Mouse (Mus musculus): Measurements from ENCODE around the gene Ank3. TPM values are rescaled to one million over a fixed set of nuclear protein-coding genes. Genes with fewer than 3 reads are reported as not detected.

Ank3 gene
- total and polyA plus RNA-seq, 2 experiments from 2014 or later: 23.4 to 64.7 TPM

- H3K4me1 ChIP-seq (ENCODE audit: control insufficient read depth, insufficient read depth): peaks cover 3% of the 10 kb centered on the region; the same call in 1 of the 2 replicates
- H3K36me3 ChIP-seq (replicated peaks; ENCODE audit: control insufficient read depth, insufficient read depth, low read length): peaks cover 25% of the 10 kb centered on the region
- H3K4me2 ChIP-seq (ENCODE audit: low read depth, low read length): no peak overlapping the region
- no peaks in the 10 kb centered on the region for H3K9me3 ChIP-seq (replicated peaks; ENCODE audit: control insufficient read depth, low read length)
- DNase-seq (ENCODE audit: low spot score): no peak
- H3K4me3 ChIP-seq (ENCODE audit: low read depth, low read length): no peak overlapping the region
- no peaks in the 10 kb centered on the region for H3K27me3 ChIP-seq (ENCODE audit: control insufficient read depth, insufficient read depth, low read length)
- no peak overlapping the region for H3K27ac ChIP-seq (ENCODE audit: low read depth)
- no peak overlapping the region for H3K9ac ChIP-seq (replicated peaks; ENCODE audit: low read depth, low read length)
- 72% methylated on average over 4 of the region's 4 CpGs for WGBS
- no peak for TF ChIP-seq EP300 (IDR thresholded peaks at IDR 0.05; ENCODE audit: low read depth)
- TF ChIP-seq CTCF (IDR thresholded peaks at IDR 0.05; ENCODE audit: low read depth): no peak
- no peak for ATAC-seq (ENCODE audit: insufficient read depth, low read depth)
These were observed 552.9 kb downstream of the Ank3 start for GRCm38 (mm10) chr10:69951426-69951825.

GRCm38 (mm10) chr10:69952316-69952715 is 553.7 kb downstream of the Ank3 start:
- no peak for DNase-seq (ENCODE audit: low spot score)
- ATAC-seq (ENCODE audit: insufficient read depth, low read depth): no peak
- 45% methylated on average over 1 of the region's 1 CpGs for WGBS

GRCm38 (mm10) chr10:69954657-69955267 is 556.2 kb downstream of the Ank3 start:
- no peak overlapping the region for H3K27ac ChIP-seq (ENCODE audit: low read depth)
- no peaks in the 10 kb centered on the region for H3K27me3 ChIP-seq (ENCODE audit: control insufficient read depth, insufficient read depth, low read length)
- 86% methylated on average over 9 of the region's 9 CpGs for WGBS
- peaks cover 26% of the 10 kb centered on the region for H3K36me3 ChIP-seq (replicated peaks; ENCODE audit: control insufficient read depth, insufficient read depth, low read length)
- ATAC-seq (ENCODE audit: insufficient read depth, low read depth): no peak
- DNase-seq (ENCODE audit: low spot score): no peak
- TF ChIP-seq CTCF (IDR thresholded peaks at IDR 0.05; ENCODE audit: low read depth) (no peak), EP300 (IDR thresholded peaks at IDR 0.05; ENCODE audit: low read depth) (no peak)
- H3K4me3 ChIP-seq (ENCODE audit: low read depth, low read length): no peak overlapping the region
- H3K4me1 ChIP-seq (ENCODE audit: control insufficient read depth, insufficient read depth): no peaks in the 10 kb centered on the region
- H3K4me2 ChIP-seq (ENCODE audit: low read depth, low read length): no peak overlapping the region
- H3K9me3 ChIP-seq (replicated peaks; ENCODE audit: control insufficient read depth, low read length): no peaks in the 10 kb centered on the region
- H3K9ac ChIP-seq (replicated peaks; ENCODE audit: low read depth, low read length): no peak overlapping the region

More at GRCm38 (mm10) chr10:69952316-69952715, 553.7 kb downstream of the Ank3 start:
- no peak for TF ChIP-seq EP300 (IDR thresholded peaks at IDR 0.05; ENCODE audit: low read depth)
- no peak for TF ChIP-seq CTCF (IDR thresholded peaks at IDR 0.05; ENCODE audit: low read depth)
- no peak overlapping the region for H3K9ac ChIP-seq (replicated peaks; ENCODE audit: low read depth, low read length)
- H3K36me3 ChIP-seq (replicated peaks; ENCODE audit: control insufficient read depth, insufficient read depth, low read length): peaks cover 26% of the 10 kb centered on the region
- H3K27me3 ChIP-seq (ENCODE audit: control insufficient read depth, insufficient read depth, low read length): no peaks in the 10 kb centered on the region
- peaks cover 3% of the 10 kb centered on the region; the same call in 1 of the 2 replicates for H3K4me1 ChIP-seq (ENCODE audit: control insufficient read depth, insufficient read depth)
- H3K9me3 ChIP-seq (replicated peaks; ENCODE audit: control insufficient read depth, low read length): no peaks in the 10 kb centered on the region
- no peak overlapping the region for H3K4me3 ChIP-seq (ENCODE audit: low read depth, low read length)
- H3K27ac ChIP-seq (ENCODE audit: low read depth): no peak overlapping the region
- no peak overlapping the region for H3K4me2 ChIP-seq (ENCODE audit: low read depth, low read length)

- no peak overlapping the region for H3K27ac ChIP-seq (ENCODE audit: low read depth)
- peaks cover 8% of the 10 kb centered on the region for H3K36me3 ChIP-seq (replicated peaks; ENCODE audit: control insufficient read depth, insufficient read depth, low read length)
- ATAC-seq (ENCODE audit: insufficient read depth, low read depth): no peak
- no peak for DNase-seq (ENCODE audit: low spot score)
- 87% methylated on average over 7 of the region's 7 CpGs for WGBS
- H3K9me3 ChIP-seq (replicated peaks; ENCODE audit: control insufficient read depth, low read length): no peaks in the 10 kb centered on the region
- no peak overlapping the region for H3K4me3 ChIP-seq (ENCODE audit: low read depth, low read length)
- no peak overlapping the region for H3K4me2 ChIP-seq (ENCODE audit: low read depth, low read length)
- no peak for TF ChIP-seq EP300 (IDR thresholded peaks at IDR 0.05; ENCODE audit: low read depth)
- no peak for TF ChIP-seq CTCF (IDR thresholded peaks at IDR 0.05; ENCODE audit: low read depth)
- H3K27me3 ChIP-seq (ENCODE audit: control insufficient read depth, insufficient read depth, low read length): no peaks in the 10 kb centered on the region
- H3K9ac ChIP-seq (replicated peaks; ENCODE audit: low read depth, low read length): no peak overlapping the region
- no peaks in the 10 kb centered on the region for H3K4me1 ChIP-seq (ENCODE audit: control insufficient read depth, insufficient read depth)
These were observed 563.7 kb downstream of the Ank3 start for GRCm38 (mm10) chr10:69962226-69962625.

GRCm38 (mm10) chr10:69962976-69963375 is 564.4 kb downstream of the Ank3 start:
- Histone ChIP-seq H3K9me3 (replicated peaks; ENCODE audit: control insufficient read depth, low read length) (no peaks in the 10 kb centered on the region), H3K9ac (replicated peaks; ENCODE audit: low read depth, low read length) (no peak overlapping the region), H3K4me2 (ENCODE audit: low read depth, low read length) (no peak overlapping the region), H3K27ac (ENCODE audit: low read depth) (no peak overlapping the region), H3K4me1 (ENCODE audit: control insufficient read depth, insufficient read depth) (no peaks in the 10 kb centered on the region), H3K36me3 (replicated peaks; ENCODE audit: control insufficient read depth, insufficient read depth, low read length) (peaks cover 8% of the 10 kb centered on the region), H3K4me3 (ENCODE audit: low read depth, low read length) (no peak overlapping the region), H3K27me3 (ENCODE audit: control insufficient read depth, insufficient read depth, low read length) (no peaks in the 10 kb centered on the region)
- DNase-seq (ENCODE audit: low spot score) (no peak), ATAC-seq (ENCODE audit: insufficient read depth, low read depth) (no peak)
- 85% methylated on average over 7 of the region's 7 CpGs for WGBS
- TF ChIP-seq CTCF (IDR thresholded peaks at IDR 0.05; ENCODE audit: low read depth) (no peak), EP300 (IDR thresholded peaks at IDR 0.05; ENCODE audit: low read depth) (no peak)

GRCm38 (mm10) chr10:69964611-69965010 is 566.0 kb downstream of the Ank3 start:
- H3K9ac ChIP-seq (replicated peaks; ENCODE audit: low read depth, low read length): no peak overlapping the region
- 6% methylated on average over 5 of the region's 5 CpGs for WGBS
- no peaks in the 10 kb centered on the region for H3K9me3 ChIP-seq (replicated peaks; ENCODE audit: control insufficient read depth, low read length)
- H3K27me3 ChIP-seq (ENCODE audit: control insufficient read depth, insufficient read depth, low read length): no peaks in the 10 kb centered on the region
- DNase-seq (ENCODE audit: low spot score): peak; percentile 51
- TF ChIP-seq CTCF (IDR thresholded peaks at IDR 0.05; ENCODE audit: low read depth) (peak; percentile 78), EP300 (IDR thresholded peaks at IDR 0.05; ENCODE audit: low read depth) (no peak)
- no peak for ATAC-seq (ENCODE audit: insufficient read depth, low read depth)
- H3K4me1 ChIP-seq (ENCODE audit: control insufficient read depth, insufficient read depth): no peaks in the 10 kb centered on the region
- H3K4me2 ChIP-seq (ENCODE audit: low read depth, low read length): no peak overlapping the region
- H3K4me3 ChIP-seq (ENCODE audit: low read depth, low read length): no peak overlapping the region
- H3K27ac ChIP-seq (ENCODE audit: low read depth): no peak overlapping the region
- H3K36me3 ChIP-seq (replicated peaks; ENCODE audit: control insufficient read depth, insufficient read depth, low read length): peaks cover 8% of the 10 kb centered on the region
